Mouse (Mus musculus): ENCODE measurements around the gene Hmces. TPM values are rescaled to one million over a fixed set of nuclear protein-coding genes. Genes with fewer than 3 reads are reported as not detected.

Hmces gene
- polyA plus RNA-seq, 1 experiment from 2014 or later: 26.5 TPM

DNA sequence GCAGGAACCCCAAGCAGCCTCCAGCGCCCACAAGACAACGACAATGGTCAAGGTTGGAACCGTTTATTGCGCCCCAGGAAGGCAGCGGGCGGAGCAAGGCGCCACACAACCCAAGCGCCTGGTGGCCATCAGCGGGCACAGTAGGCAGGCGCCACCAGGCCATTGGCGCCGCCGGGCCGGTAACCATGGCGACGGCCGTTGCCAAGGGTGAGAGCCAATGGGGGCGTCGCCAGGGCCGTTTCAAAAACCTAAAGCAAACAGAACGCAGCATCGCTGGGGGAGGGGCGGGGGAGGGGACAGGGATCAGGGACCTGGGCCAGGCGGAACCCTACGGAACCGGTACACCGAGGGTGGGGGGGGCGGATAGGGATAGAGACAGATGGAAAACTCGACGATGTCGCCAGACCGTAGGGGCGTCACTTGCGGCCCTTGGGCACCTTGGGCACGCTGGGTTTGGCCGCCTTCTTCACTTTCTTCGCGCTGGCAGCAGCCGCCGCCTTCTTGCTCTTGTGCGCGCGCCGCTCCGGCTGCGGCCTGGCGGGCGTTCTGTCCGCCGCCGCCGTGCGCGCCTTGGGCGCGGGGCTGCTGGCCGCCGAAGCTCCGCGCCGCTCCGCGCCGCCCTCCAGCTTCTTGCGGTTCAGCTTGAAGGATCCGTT, 66.8 kb downstream of the Hmces start:
- 0 out of 2 replicates have a peak, but pooled peaks cover 5% of the 10 kb centered on the region for H3K27me3 ChIP-seq (replicated peaks)
- peaks cover 22% of the 10 kb centered on the region for H3K36me3 ChIP-seq
- no peaks in the 10 kb centered on the region for H3K9me3 ChIP-seq
- peaks cover 15% of the 10 kb centered on the region for H3K4me1 ChIP-seq
- peak overlapping the region; percentile 77 for H3K27ac ChIP-seq (replicated peaks)
- H3K9ac ChIP-seq: peak overlapping the region; percentile 93
- peak overlapping the region; percentile 92 for H3K4me3 ChIP-seq
- ATAC-seq (ENCODE audit: extremely low read depth, insufficient number of reproducible peaks, low FRiP score, low TSS enrichment): peak; percentile 60; the same call in 1 of the 2 replicates
- whole genome bisulfite sequencing: under 1% methylated on average over 65 of the region's 66 CpGs
- peak overlapping the region; percentile 89 for H3K4me2 ChIP-seq

DNA sequence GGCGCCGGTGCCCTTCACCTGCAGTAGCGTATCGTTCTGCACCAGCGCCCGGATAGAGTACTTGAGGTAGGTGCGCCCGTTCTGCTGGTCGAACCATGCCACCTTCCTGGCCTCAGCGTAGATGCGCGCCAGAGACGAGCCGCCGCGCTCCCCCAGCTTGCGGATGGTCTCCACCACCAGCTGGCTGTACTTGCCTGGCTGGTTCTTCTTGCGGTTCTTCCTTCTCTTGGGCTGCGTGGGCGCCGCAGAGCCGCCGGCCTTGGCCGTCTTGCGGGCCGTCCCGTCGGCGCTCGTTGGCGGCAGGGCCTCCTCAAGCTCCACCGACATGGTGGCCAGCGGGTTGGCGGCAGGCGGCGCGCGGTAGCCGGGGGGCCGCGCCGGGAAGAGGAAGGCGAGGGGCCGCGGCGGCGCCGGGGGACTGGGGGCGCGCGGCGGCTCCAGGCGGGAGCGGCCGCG, 67.3 kb downstream of the Hmces start:
- H3K4me1 ChIP-seq: peaks cover 15% of the 10 kb centered on the region
- H3K4me2 ChIP-seq: peak overlapping the region; percentile 89
- H3K36me3 ChIP-seq: peaks cover 22% of the 10 kb centered on the region
- H3K27ac ChIP-seq (replicated peaks): peak overlapping the region; percentile 77
- under 1% methylated on average over 41 of the region's 56 CpGs for WGBS
- 0 out of 2 replicates have a peak, but pooled peaks cover 5% of the 10 kb centered on the region for H3K27me3 ChIP-seq (replicated peaks)
- H3K9me3 ChIP-seq: no peaks in the 10 kb centered on the region
- no peak for ATAC-seq (ENCODE audit: extremely low read depth, insufficient number of reproducible peaks, low FRiP score, low TSS enrichment)
- H3K9ac ChIP-seq: peak overlapping the region; percentile 93
- peak overlapping the region; percentile 92 for H3K4me3 ChIP-seq

DNA sequence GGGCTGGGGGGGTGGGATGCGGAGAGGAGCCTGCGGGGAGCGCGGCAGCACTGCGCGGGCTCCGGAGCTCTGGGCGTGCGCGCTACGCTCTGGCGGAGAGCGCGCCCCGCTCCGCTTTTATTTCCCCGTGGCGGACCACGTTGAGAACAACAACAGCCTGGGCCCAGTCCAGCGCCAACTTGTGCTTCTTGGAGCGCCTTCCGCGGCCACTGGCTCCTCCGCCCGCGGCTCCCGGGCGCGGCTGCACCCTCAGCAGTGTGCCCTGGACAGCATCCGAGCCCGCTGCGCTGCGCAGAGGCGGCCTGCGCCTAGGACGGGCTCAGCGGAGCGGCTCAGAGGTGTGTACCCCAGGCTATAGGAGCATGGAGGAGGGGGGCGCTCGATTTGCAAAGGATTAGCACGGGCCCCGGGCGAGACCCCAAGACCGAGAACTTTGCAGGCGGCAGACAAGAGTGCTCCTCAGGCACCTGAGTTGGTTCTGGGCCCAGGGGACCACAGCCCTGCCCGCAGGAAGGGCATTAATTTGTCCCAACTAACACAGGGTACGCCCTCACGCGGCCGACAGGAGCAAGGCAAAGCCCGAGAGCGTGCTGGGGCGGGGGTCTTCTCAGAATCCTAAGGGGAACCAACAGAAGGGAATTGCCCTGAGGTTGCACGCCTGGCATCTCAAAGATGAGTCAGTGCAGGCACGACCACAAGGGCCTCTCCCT, 68.0 kb downstream of the Hmces start, which contains the start of gene H1fx:
Gene H1fx (minus strand): TSS at position 91 of the 710 bp plus-strand sequence.
- Histone ChIP-seq H3K36me3 (peaks cover 22% of the 10 kb centered on the region), H3K27ac (replicated peaks) (peak within 1 kb of the TSS; percentile 77), H3K27me3 (replicated peaks) (0 out of 2 replicates have a peak, but pooled peaks cover 5% of the 10 kb centered on the region), H3K9ac (peak within 1 kb of the TSS; percentile 93), H3K4me2 (peak within 1 kb of the TSS; percentile 89), H3K4me1 (peaks cover 15% of the 10 kb centered on the region), H3K9me3 (no peaks in the 10 kb centered on the region), H3K4me3 (peak within 1 kb of the TSS; percentile 92)
- under 1% methylated on average over 46 of the region's 55 CpGs for WGBS
- peak; percentile 52; the same call in 1 of the 2 replicates for ATAC-seq (ENCODE audit: extremely low read depth, insufficient number of reproducible peaks, low FRiP score, low TSS enrichment)

DNA sequence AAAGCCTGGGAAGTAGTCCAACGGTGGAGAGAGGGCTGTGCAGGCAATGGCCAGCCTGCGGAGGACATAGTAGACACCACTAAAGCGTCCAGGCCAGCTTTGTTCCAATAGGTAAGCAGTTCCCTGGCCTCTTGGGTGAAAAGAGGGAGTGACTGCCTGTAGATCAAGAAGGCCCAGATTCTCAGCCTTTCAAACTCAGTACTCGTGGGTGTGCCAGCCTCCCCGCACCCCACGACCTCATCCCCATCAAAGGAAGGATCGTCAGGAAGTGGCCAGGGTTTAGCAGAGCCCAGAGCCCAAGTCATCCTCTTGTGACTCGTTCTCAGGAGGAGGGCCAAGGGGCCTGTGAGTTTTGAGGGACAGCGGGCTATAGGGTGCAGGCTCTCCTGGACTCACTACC, 68.8 kb downstream of the Hmces start:
- Histone ChIP-seq H3K9ac (peak overlapping the region; percentile 93; the same call in 1 of the 2 replicates), H3K4me1 (peaks cover 15% of the 10 kb centered on the region), H3K4me2 (peak overlapping the region; percentile 89), H3K36me3 (peaks cover 24% of the 10 kb centered on the region), H3K27ac (replicated peaks) (no peak overlapping the region), H3K4me3 (peak overlapping the region; percentile 92), H3K9me3 (no peaks in the 10 kb centered on the region), H3K27me3 (replicated peaks) (0 out of 2 replicates have a peak, but pooled peaks cover 5% of the 10 kb centered on the region)
- WGBS: 67% methylated on average over 9 of the region's 9 CpGs
- ATAC-seq (ENCODE audit: extremely low read depth, insufficient number of reproducible peaks, low FRiP score, low TSS enrichment): no peak

Small RNAs within 50 kb of the gene (microRNA-seq; reads per million reads assigned to microRNA genes)
- 1.4 reads per million for gene Gm47286

Other genes starting within 250 kb of the Hmces start
- 8.4 and 8.7 TPM in 2 replicates for gene Aplf, start 241.7 kb upstream of the Hmces start, polyA plus RNA-seq (2015; fragmentation: Nextera tagmentation; extraction: Ambion mirVana)
- 0.43 and 0.52 TPM in 2 replicates for gene Efcc1, start 183.1 kb upstream of the Hmces start, polyA plus RNA-seq (2015; fragmentation: Nextera tagmentation; extraction: Ambion mirVana)
- gene Gp9, start 135.9 kb upstream of the Hmces start, polyA plus RNA-seq (2015; fragmentation: Nextera tagmentation; extraction: Ambion mirVana): 5.1 and 7.2 TPM in 2 replicates
- 6.6 and 7.5 TPM in 2 replicates for gene Rab43, start 101.8 kb upstream of the Hmces start, polyA plus RNA-seq (2015; fragmentation: Nextera tagmentation; extraction: Ambion mirVana)
- 2.1 TPM in 2 replicates for gene Gm45140, start 78.1 kb upstream of the Hmces start, polyA plus RNA-seq (2015; fragmentation: Nextera tagmentation; extraction: Ambion mirVana)
- gene Isy1, start 75.1 kb upstream of the Hmces start, polyA plus RNA-seq (2015; fragmentation: Nextera tagmentation; extraction: Ambion mirVana): 22.1 and 25.4 TPM in 2 replicates
- 722 and 777 TPM in 2 replicates for gene Cnbp, start 62.8 kb upstream of the Hmces start, polyA plus RNA-seq (2015; fragmentation: Nextera tagmentation; extraction: Ambion mirVana)
- gene Copg1, start 26.1 kb upstream of the Hmces start, polyA plus RNA-seq (2015; fragmentation: Nextera tagmentation; extraction: Ambion mirVana): 120 TPM in 2 replicates
- 7.5 and 7.9 TPM in 2 replicates for gene H1fx, start 67.7 kb downstream of the Hmces start, polyA plus RNA-seq (2015; fragmentation: Nextera tagmentation; extraction: Ambion mirVana)
- gene Rab7, start 131.3 kb downstream of the Hmces start, polyA plus RNA-seq (2015; fragmentation: Nextera tagmentation; extraction: Ambion mirVana): 195 and 206 TPM in 2 replicates
- 207 and 217 TPM in 2 replicates for gene Rpn1, start 170.5 kb downstream of the Hmces start, polyA plus RNA-seq (2015; fragmentation: Nextera tagmentation; extraction: Ambion mirVana)

Measured in heart, embryonic 13.5 days (tissue).